Mouse (Mus musculus): ENCODE data around the gene Tmem106a.
"Not testable (repeated sequence)": the region's sequence is repeated elsewhere in the genome, so short reads cannot be mapped to it uniquely, and the experiment has no call there.

Tmem106a gene

GRCm38 (mm10) chr11:101582054-101583035, at the start of gene Tmem106a:
Gene Tmem106a (plus strand): TSS chr11:101582242.
- DNase-seq = peak; percentile 87

- no peak for DNase-seq
These were observed 38.5 kb upstream of the Tmem106a start for GRCm38 (mm10) chr11:101543533-101543932.

GRCm38 (mm10) chr11:101544132-101544531, 37.9 kb upstream of the Tmem106a start:
- DNase-seq = no peak

- DNase-seq = no peak
These were observed 33.5 kb upstream of the Tmem106a start for GRCm38 (mm10) chr11:101548526-101548925.

GRCm38 (mm10) chr11:101551751-101552475, 30.1 kb upstream of the Tmem106a start, which contains the start of the genes Brca1 and Nbr1:
Gene Brca1 (minus strand): TSS chr11:101551955.
Gene Nbr1 (plus strand): TSS chr11:101552149.
- peak; percentile 99 for DNase-seq

- DNase-seq = peak; percentile 98
These were observed 29.4 kb upstream of the Tmem106a start for GRCm38 (mm10) chr11:101552476-101553300.

- peak; percentile 4 for DNase-seq
These were observed 28.6 kb upstream of the Tmem106a start for GRCm38 (mm10) chr11:101553354-101553930.

- no peak for DNase-seq
These were observed 25.5 kb upstream of the Tmem106a start for GRCm38 (mm10) chr11:101556541-101556940.

- no peak for DNase-seq
These were observed 25.1 kb upstream of the Tmem106a start for GRCm38 (mm10) chr11:101556954-101557353.

- DNase-seq = peak; percentile 71
These were observed 19.7 kb upstream of the Tmem106a start for GRCm38 (mm10) chr11:101562391-101562790.

- no peak for DNase-seq
These were observed 13.6 kb upstream of the Tmem106a start for GRCm38 (mm10) chr11:101568421-101568820.

- DNase-seq = peak; percentile 14
These were observed 5.9 kb upstream of the Tmem106a start for GRCm38 (mm10) chr11:101576116-101576515.

- DNase-seq = no peak
These were observed 819 bp upstream of the Tmem106a start for GRCm38 (mm10) chr11:101581081-101581764.

GRCm38 (mm10) chr11:101583205-101583604, 1.2 kb downstream of the Tmem106a start:
- no peak for DNase-seq

GRCm38 (mm10) chr11:101585031-101585430, 3.0 kb downstream of the Tmem106a start:
- not testable (repeated sequence) for DNase-seq

GRCm38 (mm10) chr11:101585805-101586204, 3.8 kb downstream of the Tmem106a start:
- no peak for DNase-seq

- no peak for DNase-seq
These were observed 5.6 kb downstream of the Tmem106a start for GRCm38 (mm10) chr11:101587676-101588075.

- DNase-seq = no peak
These were observed 6.8 kb downstream of the Tmem106a start for GRCm38 (mm10) chr11:101588868-101589267.

- peak; percentile 65 for DNase-seq
These were observed 7.4 kb downstream of the Tmem106a start for GRCm38 (mm10) chr11:101589444-101589843.

- DNase-seq = no peak
These were observed 8.1 kb downstream of the Tmem106a start for GRCm38 (mm10) chr11:101589989-101590624.

GRCm38 (mm10) chr11:101599156-101599555, 17.1 kb downstream of the Tmem106a start, which contains the start of gene Gm11634:
Gene Gm11634 (minus strand): TSS chr11:101599256.
- DNase-seq = no peak
